Mouse (Mus musculus): ENCODE results near the gene Nfasc. TPM values are rescaled to one million over a fixed set of nuclear protein-coding genes. Genes with fewer than 3 reads are reported as not detected.

The Nfasc gene
- polyA plus RNA-seq, 1 experiment from 2014 or later, result 0.02 TPM

DNA sequence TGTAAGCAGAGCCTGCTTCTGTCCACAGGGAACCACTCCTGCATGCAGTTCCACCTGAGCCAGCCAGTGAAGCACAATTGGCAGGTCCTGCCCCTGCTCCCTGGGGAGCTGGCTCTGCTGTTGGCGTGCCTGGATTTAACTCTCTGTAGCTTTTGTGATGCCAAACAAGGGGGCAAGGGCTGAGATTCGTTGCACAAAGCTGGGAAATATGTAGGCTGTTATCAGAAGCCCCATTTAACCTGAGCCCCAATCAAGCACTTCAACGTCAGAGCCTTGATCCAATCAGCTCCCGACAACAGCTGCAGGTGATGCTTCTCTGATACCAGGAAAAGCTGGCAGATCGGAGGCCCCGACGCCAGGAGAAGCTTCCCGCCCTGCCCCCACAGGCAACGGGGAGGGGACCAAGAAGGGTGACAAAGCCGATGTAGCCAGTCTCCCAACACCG lies 2.5 kb downstream of the Nfasc start:
- no peak overlapping the region for H3K9ac ChIP-seq (ENCODE audit: low read depth, low read length)
- ATAC-seq (ENCODE audit: low read depth), result no peak
- peaks cover 31% of the 10 kb centered on the region for H3K27me3 ChIP-seq (ENCODE audit: control insufficient read depth, insufficient read depth, low read depth, low read length)
- no peak overlapping the region for H3K4me2 ChIP-seq (ENCODE audit: low read depth, low read length)
- H3K27ac ChIP-seq (ENCODE audit: low read length), result no peak overlapping the region
- no peak overlapping the region for H3K4me3 ChIP-seq (ENCODE audit: low read depth, low read length)
- H3K36me3 ChIP-seq (ENCODE audit: control insufficient read depth, insufficient read depth), result no peaks in the 10 kb centered on the region
- WGBS (ENCODE audit: insufficient replicate concordance), result 4% methylated on average over 11 of the region's 11 CpGs
- H3K4me1 ChIP-seq (ENCODE audit: control insufficient read depth, low read depth, low read length), result no peaks in the 10 kb centered on the region
- H3K9me3 ChIP-seq (replicated peaks; ENCODE audit: control insufficient read depth, low read length), result no peaks in the 10 kb centered on the region

DNA sequence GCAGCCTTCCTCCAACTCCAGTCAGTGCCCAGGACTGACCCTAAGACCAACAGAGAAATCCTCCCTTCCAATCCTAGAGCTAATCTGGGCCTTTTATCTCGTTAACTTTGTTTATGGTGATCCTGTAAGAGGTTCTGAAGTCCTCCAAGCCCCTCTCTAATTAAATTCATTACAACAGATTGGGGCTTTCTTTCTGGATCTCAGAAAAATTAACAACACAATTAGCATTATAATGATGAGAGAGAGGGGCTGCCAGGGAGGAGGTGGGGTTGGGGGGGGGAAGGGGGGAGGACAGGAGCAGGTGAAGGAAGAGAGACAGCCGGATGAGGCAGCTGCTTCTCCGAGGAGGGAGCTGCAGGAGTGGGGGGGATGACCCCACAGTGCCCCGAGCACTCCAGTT lies 5.4 kb downstream of the Nfasc start:
- 22% methylated on average over 4 of the region's 4 CpGs for WGBS (ENCODE audit: insufficient replicate concordance)
- H3K27ac ChIP-seq (ENCODE audit: low read length), result no peak overlapping the region
- no peak overlapping the region for H3K9ac ChIP-seq (ENCODE audit: low read depth, low read length)
- no peak overlapping the region for H3K4me3 ChIP-seq (ENCODE audit: low read depth, low read length)
- no peak for ATAC-seq (ENCODE audit: low read depth)
- H3K4me1 ChIP-seq (ENCODE audit: control insufficient read depth, low read depth, low read length), result no peaks in the 10 kb centered on the region
- H3K36me3 ChIP-seq (ENCODE audit: control insufficient read depth, insufficient read depth), result no peaks in the 10 kb centered on the region
- peaks cover 16% of the 10 kb centered on the region for H3K27me3 ChIP-seq (ENCODE audit: control insufficient read depth, insufficient read depth, low read depth, low read length)
- H3K9me3 ChIP-seq (replicated peaks; ENCODE audit: control insufficient read depth, low read length), result no peaks in the 10 kb centered on the region
- no peak overlapping the region for H3K4me2 ChIP-seq (ENCODE audit: low read depth, low read length)

- Histone ChIP-seq H3K36me3 (ENCODE audit: control insufficient read depth, insufficient read depth) (no peaks in the 10 kb centered on the region), H3K4me1 (ENCODE audit: control insufficient read depth, low read depth, low read length) (no peaks in the 10 kb centered on the region), H3K27me3 (ENCODE audit: control insufficient read depth, insufficient read depth, low read depth, low read length) (peaks cover 3% of the 10 kb centered on the region; the same call in 1 of the 2 replicates), H3K9ac (ENCODE audit: low read depth, low read length) (no peak overlapping the region), H3K4me3 (ENCODE audit: low read depth, low read length) (no peak overlapping the region), H3K9me3 (replicated peaks; ENCODE audit: control insufficient read depth, low read length) (no peaks in the 10 kb centered on the region), H3K27ac (ENCODE audit: low read length) (no peak overlapping the region), H3K4me2 (ENCODE audit: low read depth, low read length) (no peak overlapping the region)
- no peak for ATAC-seq (ENCODE audit: low read depth)
- WGBS (ENCODE audit: insufficient replicate concordance), result 20% methylated on average over 9 of the region's 9 CpGs
These were observed 7.6 kb downstream of the Nfasc start for GRCm38 (mm10) chr1:132733873-132734447.

DNA sequence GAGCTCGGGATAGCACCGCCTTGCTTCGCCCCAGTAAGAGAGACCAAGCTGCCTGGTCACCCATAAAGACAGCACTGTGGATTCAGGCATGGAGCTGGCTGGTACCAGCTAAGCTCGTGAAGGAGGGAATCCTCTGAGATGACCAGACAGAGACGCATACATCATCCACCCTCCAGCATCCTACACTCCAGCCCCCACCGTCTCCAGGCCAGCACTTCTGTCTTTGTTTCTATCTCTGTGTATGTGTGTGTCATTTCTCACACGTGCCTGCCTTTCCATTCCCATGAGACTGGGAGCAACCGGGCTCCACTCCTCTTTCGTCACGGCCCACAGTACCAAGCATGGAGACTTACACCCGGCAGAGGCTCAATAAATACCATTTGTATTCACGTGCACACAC lies 9.3 kb downstream of the Nfasc start:
- Histone ChIP-seq H3K27me3 (ENCODE audit: control insufficient read depth, insufficient read depth, low read depth, low read length) (no peaks in the 10 kb centered on the region), H3K4me2 (ENCODE audit: low read depth, low read length) (no peak overlapping the region), H3K4me3 (ENCODE audit: low read depth, low read length) (no peak overlapping the region), H3K9ac (ENCODE audit: low read depth, low read length) (no peak overlapping the region), H3K4me1 (ENCODE audit: control insufficient read depth, low read depth, low read length) (no peaks in the 10 kb centered on the region), H3K27ac (ENCODE audit: low read length) (no peak overlapping the region), H3K9me3 (replicated peaks; ENCODE audit: control insufficient read depth, low read length) (no peaks in the 10 kb centered on the region), H3K36me3 (ENCODE audit: control insufficient read depth, insufficient read depth) (no peaks in the 10 kb centered on the region)
- WGBS (ENCODE audit: insufficient replicate concordance), result 66% methylated on average over 12 of the region's 12 CpGs
- ATAC-seq (ENCODE audit: low read depth), result no peak

DNA sequence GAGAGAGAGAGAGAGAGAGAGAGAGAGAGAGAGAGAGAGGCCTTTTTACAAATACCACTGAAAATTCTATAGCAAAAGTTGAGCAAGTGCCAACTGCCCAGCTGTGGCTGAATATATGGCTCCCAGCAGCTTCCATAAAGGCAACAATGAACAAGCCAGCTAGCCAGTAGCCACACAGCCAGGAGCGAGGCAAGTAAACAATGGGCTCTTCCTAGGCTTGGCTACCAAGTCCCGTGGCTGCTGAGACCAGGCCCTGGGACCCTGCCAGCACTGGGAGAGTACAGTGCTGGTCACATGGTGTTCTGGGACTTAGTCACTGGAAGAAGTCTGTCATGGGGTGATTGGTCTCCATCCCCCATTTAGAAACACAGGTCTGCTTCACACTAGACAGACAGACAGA lies 14.0 kb downstream of the Nfasc start:
- no peaks in the 10 kb centered on the region for H3K4me1 ChIP-seq (ENCODE audit: control insufficient read depth, low read depth, low read length)
- no peak overlapping the region for H3K4me2 ChIP-seq (ENCODE audit: low read depth, low read length)

GRCm38 (mm10) chr1:132722362-132722761 lies 19.2 kb downstream of the Nfasc start:
- H3K36me3 ChIP-seq (ENCODE audit: control insufficient read depth, insufficient read depth), result no peaks in the 10 kb centered on the region
- no peak overlapping the region for H3K4me3 ChIP-seq (ENCODE audit: low read depth, low read length)
- H3K27me3 ChIP-seq (ENCODE audit: control insufficient read depth, insufficient read depth, low read depth, low read length), result no peaks in the 10 kb centered on the region
- ATAC-seq (ENCODE audit: low read depth), result no peak
- 40% methylated on average over 4 of the region's 4 CpGs for WGBS (ENCODE audit: insufficient replicate concordance)
- H3K4me2 ChIP-seq (ENCODE audit: low read depth, low read length), result no peak overlapping the region
- H3K4me1 ChIP-seq (ENCODE audit: control insufficient read depth, low read depth, low read length), result no peaks in the 10 kb centered on the region
- H3K9me3 ChIP-seq (replicated peaks; ENCODE audit: control insufficient read depth, low read length), result no peaks in the 10 kb centered on the region
- H3K27ac ChIP-seq (ENCODE audit: low read length), result no peak overlapping the region
- H3K9ac ChIP-seq (ENCODE audit: low read depth, low read length), result no peak overlapping the region

More for the DNA sequence above, 14.0 kb downstream of the Nfasc start:
- no peaks in the 10 kb centered on the region for H3K36me3 ChIP-seq (ENCODE audit: control insufficient read depth, insufficient read depth)
- H3K9me3 ChIP-seq (replicated peaks; ENCODE audit: control insufficient read depth, low read length), result no peaks in the 10 kb centered on the region
- no peak overlapping the region for H3K27ac ChIP-seq (ENCODE audit: low read length)
- no peak overlapping the region for H3K4me3 ChIP-seq (ENCODE audit: low read depth, low read length)
- H3K27me3 ChIP-seq (ENCODE audit: control insufficient read depth, insufficient read depth, low read depth, low read length), result no peaks in the 10 kb centered on the region
- no peak for ATAC-seq (ENCODE audit: low read depth)
- no peak overlapping the region for H3K9ac ChIP-seq (ENCODE audit: low read depth, low read length)
- WGBS (ENCODE audit: insufficient replicate concordance), result 46% methylated on average over 2 of the region's 2 CpGs

DNA sequence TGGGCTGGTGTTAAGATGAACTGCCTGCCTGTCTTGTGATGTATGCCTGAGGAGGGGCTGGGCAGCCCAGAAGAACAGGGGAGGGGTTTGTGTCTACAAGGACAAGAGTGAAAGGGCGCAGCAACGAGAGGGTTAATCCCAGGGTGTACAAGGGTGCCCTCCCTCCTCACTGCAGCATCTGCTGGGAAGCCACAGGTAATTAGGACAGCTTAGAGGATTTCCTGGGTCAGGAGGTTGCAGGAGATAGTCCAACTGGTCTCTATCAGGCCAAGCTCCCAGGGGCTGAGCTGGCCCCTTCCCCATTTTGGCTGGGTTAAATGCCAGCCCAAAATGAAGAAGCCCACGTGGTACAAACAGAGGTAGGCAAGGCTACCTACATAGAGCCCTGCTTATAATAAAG lies 20.3 kb downstream of the Nfasc start:
- Histone ChIP-seq H3K9me3 (replicated peaks; ENCODE audit: control insufficient read depth, low read length) (no peaks in the 10 kb centered on the region), H3K4me1 (ENCODE audit: control insufficient read depth, low read depth, low read length) (no peaks in the 10 kb centered on the region), H3K4me2 (ENCODE audit: low read depth, low read length) (no peak overlapping the region), H3K27me3 (ENCODE audit: control insufficient read depth, insufficient read depth, low read depth, low read length) (no peaks in the 10 kb centered on the region), H3K27ac (ENCODE audit: low read length) (no peak overlapping the region), H3K36me3 (ENCODE audit: control insufficient read depth, insufficient read depth) (no peaks in the 10 kb centered on the region), H3K9ac (ENCODE audit: low read depth, low read length) (no peak overlapping the region), H3K4me3 (ENCODE audit: low read depth, low read length) (no peak overlapping the region)
- 39% methylated on average over 3 of the region's 3 CpGs for WGBS (ENCODE audit: insufficient replicate concordance)
- no peak for ATAC-seq (ENCODE audit: low read depth)

DNA sequence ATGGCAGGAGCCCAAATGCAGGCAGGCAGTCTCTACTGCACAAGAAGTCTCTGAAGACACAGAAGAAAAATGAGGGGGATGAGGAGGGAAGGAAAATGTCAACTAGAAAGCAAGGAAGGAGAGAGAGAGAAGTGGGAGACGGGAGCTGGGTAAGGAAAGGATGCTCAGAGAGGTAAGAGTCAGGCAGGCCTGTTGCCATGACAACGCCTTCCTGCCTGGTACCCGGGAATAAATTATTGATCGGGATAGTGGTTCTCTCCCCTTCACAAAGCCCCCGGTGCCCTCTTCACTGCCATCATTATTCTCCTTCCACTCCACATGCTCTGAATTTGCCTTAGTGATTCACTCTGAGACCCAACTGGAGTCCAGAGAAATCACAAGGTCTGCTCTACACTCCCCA lies 23.4 kb downstream of the Nfasc start:
- H3K4me1 ChIP-seq (ENCODE audit: control insufficient read depth, low read depth, low read length), result no peaks in the 10 kb centered on the region
- H3K27me3 ChIP-seq (ENCODE audit: control insufficient read depth, insufficient read depth, low read depth, low read length), result no peaks in the 10 kb centered on the region
- no peak overlapping the region for H3K27ac ChIP-seq (ENCODE audit: low read length)
- no peak overlapping the region for H3K4me2 ChIP-seq (ENCODE audit: low read depth, low read length)
- ATAC-seq (ENCODE audit: low read depth), result no peak
- no peak overlapping the region for H3K4me3 ChIP-seq (ENCODE audit: low read depth, low read length)
- H3K9ac ChIP-seq (ENCODE audit: low read depth, low read length), result no peak overlapping the region
- 56% methylated on average over 5 of the region's 5 CpGs for WGBS (ENCODE audit: insufficient replicate concordance)
- H3K36me3 ChIP-seq (ENCODE audit: control insufficient read depth, insufficient read depth), result no peaks in the 10 kb centered on the region
- H3K9me3 ChIP-seq (replicated peaks; ENCODE audit: control insufficient read depth, low read length), result no peaks in the 10 kb centered on the region

DNA sequence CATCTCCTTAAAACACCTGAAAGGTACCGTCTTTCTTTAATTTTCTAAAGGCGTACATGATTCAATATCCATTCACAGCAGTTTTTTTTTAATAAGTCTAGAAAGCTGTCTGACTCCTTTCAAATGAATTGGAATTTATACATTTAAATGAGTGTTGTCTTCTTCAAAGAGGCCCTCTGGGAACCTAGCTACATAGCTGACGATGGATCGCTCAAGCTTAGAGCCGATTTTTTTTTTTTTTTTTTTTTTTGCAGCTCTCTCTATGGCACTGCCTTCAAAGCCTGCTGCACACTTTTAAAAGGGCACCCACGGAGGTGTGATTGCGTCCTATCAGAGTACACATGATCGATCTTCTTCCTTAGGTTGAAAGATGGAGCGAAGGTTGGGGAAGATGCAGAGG lies 26.6 kb downstream of the Nfasc start:
- ATAC-seq (ENCODE audit: low read depth), result no peak
- H3K9ac ChIP-seq (ENCODE audit: low read depth, low read length), result no peak overlapping the region

More for the DNA sequence above, 26.6 kb downstream of the Nfasc start:
- Histone ChIP-seq H3K4me3 (ENCODE audit: low read depth, low read length) (no peak overlapping the region), H3K4me2 (ENCODE audit: low read depth, low read length) (no peak overlapping the region), H3K27me3 (ENCODE audit: control insufficient read depth, insufficient read depth, low read depth, low read length) (no peaks in the 10 kb centered on the region), H3K36me3 (ENCODE audit: control insufficient read depth, insufficient read depth) (no peaks in the 10 kb centered on the region), H3K9me3 (replicated peaks; ENCODE audit: control insufficient read depth, low read length) (no peaks in the 10 kb centered on the region), H3K4me1 (ENCODE audit: control insufficient read depth, low read depth, low read length) (no peaks in the 10 kb centered on the region), H3K27ac (ENCODE audit: low read length) (no peak overlapping the region)
- WGBS (ENCODE audit: insufficient replicate concordance), result 73% methylated on average over 9 of the region's 9 CpGs

Measured in liver, embryonic 16.5 days (tissue).